Mouse (Mus musculus): ENCODE data around the gene Olfr1423.
"Not testable (repeated sequence)": the region's sequence is repeated elsewhere in the genome, so short reads cannot be mapped to it uniquely, and the experiment has no call there.

Gene Olfr1423

GRCm38 (mm10) chr19:12007105-12007931 is 33.8 kb downstream of the Olfr1423 start:
- DNase-seq (ENCODE audit: low read depth, low spot score): peak; percentile 37

DNA sequence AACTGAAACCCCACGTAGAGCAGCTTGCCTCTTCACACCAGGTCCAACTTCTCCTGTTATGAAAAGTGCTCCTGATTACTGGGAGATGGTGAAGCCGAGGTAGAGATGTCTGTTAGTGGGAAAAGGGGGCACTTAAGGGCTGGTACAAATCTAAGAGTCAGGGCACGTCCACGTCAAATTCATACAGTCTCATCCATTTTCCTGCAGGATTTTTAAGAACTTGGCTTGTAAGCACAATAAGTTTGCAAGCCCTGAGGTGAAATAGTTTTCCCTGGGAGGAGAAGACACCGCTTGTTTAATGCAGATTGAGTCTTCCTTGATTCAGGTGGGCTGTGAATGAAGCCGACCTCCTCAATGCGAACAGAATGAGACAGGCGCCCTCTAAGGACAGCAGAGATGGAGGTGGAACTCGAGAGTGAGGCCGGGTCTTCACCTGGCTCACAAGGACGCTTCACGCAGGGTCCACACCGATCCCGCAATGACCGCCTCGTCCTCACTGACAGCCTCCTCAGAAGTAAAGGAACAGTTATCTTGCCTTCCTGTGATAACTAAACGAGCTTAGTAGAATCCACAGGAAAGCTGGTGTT is 34.7 kb downstream of the Olfr1423 start:
- peak; percentile 36 for DNase-seq (ENCODE audit: low read depth, low spot score)

DNA sequence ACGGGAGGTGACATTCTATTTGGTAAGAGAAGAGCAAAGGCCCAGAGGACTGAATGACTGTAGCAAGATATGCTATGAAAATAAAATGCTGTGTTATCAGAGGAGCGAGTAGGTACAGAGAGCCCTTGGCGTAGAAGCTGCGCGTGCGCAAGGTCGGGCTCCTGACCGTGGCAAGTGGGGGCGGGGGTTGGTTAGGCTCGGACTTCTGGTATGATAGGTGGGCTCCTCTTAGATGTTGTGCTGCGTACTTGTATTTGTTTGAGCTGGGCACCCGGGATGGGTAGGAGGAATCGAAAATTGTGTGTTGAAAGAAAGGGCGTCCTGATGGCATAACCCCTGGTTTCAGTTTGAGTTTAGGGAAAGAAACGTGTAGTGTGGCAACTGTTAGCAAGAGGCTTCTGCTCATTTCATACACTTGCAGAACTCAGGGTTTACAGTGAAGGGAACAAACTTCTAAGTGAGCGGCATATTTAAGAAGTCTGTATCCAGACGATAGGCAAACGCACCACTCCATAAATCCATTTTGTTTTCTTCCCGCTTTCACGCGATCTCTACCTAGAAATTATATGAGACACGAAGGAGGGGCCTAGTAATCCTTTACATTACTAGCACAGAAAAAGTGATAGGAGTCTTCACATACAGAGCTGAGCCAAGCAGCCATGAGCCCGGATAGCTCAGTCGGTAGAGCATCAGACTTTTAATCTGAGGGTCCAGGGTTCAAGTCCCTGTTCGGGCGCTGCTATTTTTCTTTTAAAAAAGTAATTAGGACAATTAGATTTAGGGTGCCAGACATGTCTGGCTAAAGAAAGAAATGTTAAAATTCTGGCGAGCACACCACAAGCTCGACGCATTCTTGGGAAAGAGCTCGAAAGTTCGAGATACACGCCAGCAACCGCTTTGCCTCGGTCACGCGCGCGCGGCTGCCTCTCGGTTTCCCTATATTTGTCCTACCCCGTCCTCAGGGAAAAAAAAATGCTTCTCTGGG is 35.4 kb downstream of the Olfr1423 start:
- DNase-seq (ENCODE audit: low read depth, low spot score): peak; percentile 91

DNA sequence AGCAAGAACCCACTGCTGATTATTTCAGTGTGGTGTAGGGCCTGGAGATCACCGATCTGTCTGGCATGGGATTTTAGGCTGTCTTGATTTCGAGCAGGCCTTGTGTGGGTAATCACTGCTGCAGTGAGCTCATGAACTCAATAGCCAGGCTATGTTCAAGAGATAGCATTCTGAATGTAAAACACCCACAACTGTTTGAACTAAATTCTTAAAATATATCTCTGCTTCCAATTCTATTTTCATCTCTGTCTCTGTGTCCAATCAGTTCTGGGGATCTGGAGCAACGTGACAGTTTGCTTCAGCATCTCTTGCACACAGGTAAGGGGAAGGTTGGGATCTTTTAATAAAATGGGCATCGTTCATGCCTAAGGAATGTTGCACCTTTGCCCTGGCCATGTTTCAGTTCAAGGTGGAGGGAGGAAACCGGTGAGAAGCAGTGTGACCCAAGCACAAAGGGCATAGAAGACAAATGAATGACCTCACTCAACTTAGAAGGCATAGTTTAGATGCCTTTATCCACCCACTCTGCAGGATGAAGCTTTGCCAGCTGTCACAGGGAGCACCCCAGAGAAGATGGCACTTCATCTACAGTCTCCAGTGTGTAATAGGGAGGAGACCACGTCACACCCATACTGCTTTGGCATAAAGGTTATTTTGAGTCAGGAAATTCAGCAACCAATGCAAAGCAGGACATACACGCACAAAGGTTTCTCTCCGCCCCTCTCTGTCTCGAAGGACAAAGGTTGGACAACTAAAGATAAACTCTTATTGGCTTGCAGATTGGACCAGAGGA is 36.7 kb downstream of the Olfr1423 start:
- peak; percentile 43 for DNase-seq (ENCODE audit: low read depth, low spot score)

GRCm38 (mm10) chr19:12003568-12003967 is 37.5 kb downstream of the Olfr1423 start:
- DNase-seq (ENCODE audit: low read depth, low spot score): no peak

GRCm38 (mm10) chr19:12002791-12003190 is 38.3 kb downstream of the Olfr1423 start:
- DNase-seq (ENCODE audit: low read depth, low spot score): no peak

GRCm38 (mm10) chr19:12002125-12002524 is 39.0 kb downstream of the Olfr1423 start:
- peak; percentile 81 for DNase-seq (ENCODE audit: low read depth, low spot score)

- DNase-seq (ENCODE audit: low read depth, low spot score): no peak
Observed at GRCm38 (mm10) chr19:12001686-12002085, 39.4 kb downstream of the Olfr1423 start.

DNA sequence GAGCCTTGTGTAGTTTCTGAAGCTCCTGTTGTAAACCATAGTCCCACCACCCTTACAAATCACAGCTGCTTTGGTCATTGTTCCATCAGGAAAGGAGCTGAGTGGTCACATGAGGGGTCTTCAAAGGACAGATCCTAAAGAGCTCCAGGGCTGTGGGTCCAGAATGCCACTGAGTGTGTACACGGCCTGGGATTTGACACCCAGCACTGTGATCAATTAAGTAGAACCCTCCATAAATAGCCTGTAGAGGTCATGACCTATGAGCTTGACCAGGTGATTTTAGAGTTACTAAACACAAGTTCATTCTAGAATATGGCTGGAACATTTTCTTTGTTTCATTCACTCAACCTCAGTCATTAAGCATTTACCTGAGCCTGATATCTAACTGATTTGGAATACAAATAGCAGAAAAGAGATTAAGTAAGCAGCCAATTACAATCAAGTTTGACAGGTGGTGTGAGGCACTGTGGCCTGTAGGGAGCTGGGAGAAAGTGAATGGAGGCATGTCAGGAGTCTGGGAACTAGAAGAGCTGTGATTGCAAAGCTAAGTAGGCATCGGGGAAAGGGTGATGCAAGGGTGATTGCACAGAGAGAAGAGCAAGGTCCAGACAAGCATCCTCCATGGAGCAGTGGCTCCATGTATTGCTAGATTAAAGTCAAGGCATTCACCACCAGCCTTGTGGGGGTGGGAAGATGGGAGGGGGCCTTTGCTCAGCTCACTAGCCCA is 45.2 kb downstream of the Olfr1423 start:
- no peak for DNase-seq (ENCODE audit: low read depth, low spot score)

GRCm38 (mm10) chr19:11994703-11995431 is 46.2 kb downstream of the Olfr1423 start:
- DNase-seq (ENCODE audit: low read depth, low spot score): no peak

- no peak for DNase-seq (ENCODE audit: low read depth, low spot score)
Observed at GRCm38 (mm10) chr19:11992441-11993029, 48.6 kb downstream of the Olfr1423 start.

GRCm38 (mm10) chr19:11992034-11992433 is 49.1 kb downstream of the Olfr1423 start:
- no peak for DNase-seq (ENCODE audit: low read depth, low spot score)

DNA sequence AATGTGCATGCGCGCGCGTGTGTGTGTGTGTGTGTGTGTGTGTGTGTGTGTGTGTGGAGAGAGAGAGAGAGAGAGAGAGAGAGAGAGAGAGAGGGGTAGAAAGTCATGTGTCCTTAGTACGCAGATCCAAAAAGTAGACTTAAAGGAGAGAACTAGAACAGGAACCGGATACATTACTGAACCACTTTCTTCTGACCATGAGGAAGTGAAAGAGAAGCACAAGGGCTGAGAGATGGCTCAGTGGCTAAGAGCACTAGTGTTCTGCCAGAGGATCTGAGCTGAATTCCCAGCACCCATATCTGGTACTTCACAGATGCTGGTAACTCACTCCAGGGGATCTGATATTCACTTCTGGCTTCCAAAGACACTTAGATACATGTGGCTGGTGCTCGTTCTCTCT is 51.8 kb downstream of the Olfr1423 start:
- no peak for DNase-seq (ENCODE audit: low read depth, low spot score)

DNA sequence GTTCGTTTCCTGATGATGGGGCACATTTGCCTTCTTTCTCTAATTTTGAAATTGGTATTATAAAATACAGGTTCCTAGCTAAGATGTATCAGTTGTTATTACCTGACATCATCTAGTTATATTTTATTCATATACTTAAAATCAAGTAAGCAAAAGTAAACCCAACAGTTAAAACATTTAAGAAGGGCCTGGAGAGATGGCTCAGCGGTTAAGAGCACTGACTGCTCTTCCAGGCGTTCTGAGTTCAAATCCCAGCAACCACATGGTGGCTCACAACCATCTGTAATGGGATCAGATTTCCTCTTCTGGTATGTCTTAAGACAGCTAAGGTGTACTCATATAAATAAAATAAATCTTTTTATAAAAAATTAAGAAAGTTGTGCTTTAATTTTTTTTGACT is 53.3 kb downstream of the Olfr1423 start:
- DNase-seq (ENCODE audit: low read depth, low spot score): no peak

GRCm38 (mm10) chr19:11984614-11985013 is 56.5 kb downstream of the Olfr1423 start:
- DNase-seq (ENCODE audit: low read depth, low spot score): not testable (repeated sequence)
